Comparison of ENCODE assay signal across 8 mouse cellular contexts in genomic region chr2:116067711-116068110, GRCm38 (mm10). TPM values are rescaled to one million over a fixed set of nuclear protein-coding genes. Genes with fewer than 3 reads are reported as not detected.
DNase-seq lines count a peak whose midpoint lies in the region; ATAC-seq lines count a peak whose summit lies in the region.

No protein-coding gene starts in this region.

- peak overlapping the region; percentile 100 for H3K9ac ChIP-seq in heart, embryonic 14.5 days (ENCODE audit: low read length)

- WGBS in heart, embryonic 14.5 days = 2% methylated on average over 15 of the region's 15 CpGs

- H3K27ac ChIP-seq in heart, embryonic 14.5 days (replicated peaks in 1 of 2; ENCODE audit: control insufficient read depth in 1 of 2, insufficient read depth in 1 of 2, low read depth in 2 of 2, low read length in 2 of 2) = peak overlapping the region; percentile 97 to 100

- H3K9me3 ChIP-seq in heart, embryonic 14.5 days (ENCODE audit: control insufficient read depth, low read length) = no peaks in the 10 kb centered on the region

- peak overlapping the region; percentile 73 to 85 for H3K4me3 ChIP-seq in heart, embryonic 14.5 days (ENCODE audit: control insufficient read depth in 1 of 2, insufficient read depth in 1 of 2, low read depth in 1 of 2, low read length in 2 of 2)

- peak overlapping the region; percentile 93 for H3K4me2 ChIP-seq in heart, embryonic 14.5 days (ENCODE audit: low read length)

- H3K36me3 ChIP-seq in heart, embryonic 14.5 days (ENCODE audit: control insufficient read depth, insufficient read depth, low read length) = 0 out of 2 replicates have a peak, but pooled peaks cover 2% of the 10 kb centered on the region

- no peak for ATAC-seq in heart, embryonic 14.5 days (ENCODE audit: insufficient number of reproducible peaks, insufficient read depth, low FRiP score, low read depth)

- no peaks in the 10 kb centered on the region for H3K27me3 ChIP-seq in heart, embryonic 14.5 days (ENCODE audit: control insufficient read depth, insufficient read depth, low read length)

- H3K4me1 ChIP-seq in heart, embryonic 14.5 days (ENCODE audit: control insufficient read depth in 2 of 2, insufficient read depth in 2 of 2, low read length in 2 of 2) = peaks cover 6 to 16% of the 10 kb centered on the region in 2 experiments

- peak; percentile 36 for DNase-seq in right cerebral cortex, postnatal 4 days
- DNase-seq in right cerebral cortex, postnatal 25 days = no peak
- DNase-seq in liver = peak; percentile 5
- peak; percentile 63 for DNase-seq in retina, embryonic 14.5 days (ENCODE audit: low spot score)
- DNase-seq in B cell, adult 2 months = no peak
- DNase-seq in cerebellum, adult 9-10 months = no peak
- no peak for DNase-seq in cerebellum, adult 9-11 months

RNA-seq across cellular contexts. Expression of gene Meis2, which starts 2.1 kb away (rescaled TPM):
- 30.8 and 30.9 TPM in 2 replicates for polyA plus RNA-seq in heart, embryonic 14.5 days (2014; fragmentation: Nextera tagmentation; extraction: Ambion mirVana)

Comparison
In these comparisons a context has a peak if more than half of its experiments do, and no peak if none do; other contexts are left out.
1. DNase-seq: peak in right cerebral cortex, postnatal 4 days (single experiment), liver (single experiment) and retina, embryonic 14.5 days (single experiment); none in right cerebral cortex, postnatal 25 days (single experiment), B cell, adult 2 months (0 of 2), cerebellum, adult 9-10 months (single experiment) and cerebellum, adult 9-11 months (single experiment).